Mouse (Mus musculus) monocyte, adult 2 months (primary cell): ENCODE data around the gene Fhl2.

Experiments used
- DNase-seq, 2 experiments: peaks; one replicate each; pipeline ENCODE4 v3.0.0; 2022; ENCODE audit warnings: low spot score in 2 of 2, low read depth in 1 of 2

Gene Fhl2

GRCm38 (mm10) chr1:43117435-43117834 lies 79.3 kb downstream of the Fhl2 start:
- DNase-seq = no peak

GRCm38 (mm10) chr1:43112882-43113281 lies 83.9 kb downstream of the Fhl2 start:
- DNase-seq = no peak

GRCm38 (mm10) chr1:43110556-43110955 lies 86.2 kb downstream of the Fhl2 start:
- peak in 1 of 2 experiments; percentile 32 for DNase-seq

DNA sequence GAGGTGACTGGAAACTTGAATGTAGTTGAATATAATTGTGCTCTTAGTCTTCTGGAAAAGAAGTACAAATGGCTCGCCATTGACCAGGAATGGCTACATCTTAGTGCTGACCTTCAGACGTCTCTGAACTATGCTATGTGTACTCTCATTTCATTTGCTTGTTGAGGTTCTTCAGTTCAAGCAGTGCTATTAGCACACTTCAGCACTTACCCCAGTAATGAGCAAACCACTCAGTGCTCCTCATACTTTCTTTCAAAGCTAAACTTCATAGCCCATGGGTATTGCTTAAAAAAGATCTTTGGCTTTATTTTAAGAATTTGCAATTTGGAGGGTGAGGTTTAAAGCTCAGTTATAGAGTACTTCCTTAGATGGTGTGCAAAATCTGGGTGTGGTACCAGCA lies 88.1 kb downstream of the Fhl2 start:
- DNase-seq = no peak

GRCm38 (mm10) chr1:43098031-43098984 lies 98.5 kb downstream of the Fhl2 start, which contains the start of the genes Tgfbrap1 and AI597479:
Gene Tgfbrap1, minus strand, starts transcription at chr1:43098637.
Gene AI597479, plus strand, starts transcription at chr1:43098710.
- DNase-seq = peak; percentile 61 to 88

- DNase-seq = no peak
Measured at GRCm38 (mm10) chr1:43094206-43094605, 102.6 kb downstream of the Fhl2 start.

DNA sequence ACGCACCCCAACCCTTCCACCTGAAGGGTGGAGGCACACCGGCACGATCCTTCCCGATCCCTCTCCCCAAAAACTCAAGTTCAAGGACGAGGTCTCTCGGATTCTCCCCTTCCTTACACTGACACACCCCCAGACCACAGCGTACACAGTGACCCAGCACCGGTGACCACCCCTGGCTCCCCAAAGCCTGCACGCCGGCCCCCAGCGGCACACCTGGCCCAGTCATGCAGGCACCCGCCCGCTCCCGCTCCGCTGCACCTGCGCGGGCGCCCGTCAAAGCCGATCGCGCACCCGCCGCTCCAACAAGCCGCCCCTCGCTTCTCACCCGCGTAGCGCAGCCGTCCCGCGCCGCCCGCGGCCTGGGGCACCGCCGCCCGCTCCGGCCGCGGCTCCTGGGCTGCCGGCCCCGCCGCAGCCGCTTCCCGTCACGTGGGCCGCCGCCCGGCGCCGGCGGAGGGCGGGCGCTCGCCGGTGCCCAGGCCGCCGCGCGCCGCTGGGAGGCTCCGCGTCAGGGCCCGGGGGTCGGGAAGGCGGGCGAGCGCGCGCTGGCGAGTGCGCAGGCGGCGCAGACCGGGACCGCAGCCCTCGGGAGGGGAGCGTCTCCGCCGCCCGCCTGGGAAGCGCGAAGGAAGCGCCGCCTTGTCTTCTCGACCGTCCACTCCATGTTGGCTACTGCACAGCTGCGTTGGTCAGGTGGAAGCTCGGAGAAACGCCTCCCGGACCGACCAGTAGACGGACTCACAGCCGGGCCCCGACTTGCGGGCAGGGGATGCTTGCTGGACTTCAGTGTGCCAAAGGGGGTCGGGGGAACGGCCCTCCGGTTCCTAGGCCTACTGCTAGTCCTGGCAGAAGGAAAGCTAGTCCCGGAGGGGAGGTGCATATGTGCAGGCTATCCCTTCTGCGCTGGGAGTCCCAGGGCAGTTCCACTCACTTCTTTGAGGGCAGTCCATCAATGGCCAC lies 104.4 kb downstream of the Fhl2 start:
- DNase-seq = peak in 1 of 2 experiments; percentile 41

GRCm38 (mm10) chr1:43091306-43092055 lies 105.3 kb downstream of the Fhl2 start:
- no peak for DNase-seq

DNA sequence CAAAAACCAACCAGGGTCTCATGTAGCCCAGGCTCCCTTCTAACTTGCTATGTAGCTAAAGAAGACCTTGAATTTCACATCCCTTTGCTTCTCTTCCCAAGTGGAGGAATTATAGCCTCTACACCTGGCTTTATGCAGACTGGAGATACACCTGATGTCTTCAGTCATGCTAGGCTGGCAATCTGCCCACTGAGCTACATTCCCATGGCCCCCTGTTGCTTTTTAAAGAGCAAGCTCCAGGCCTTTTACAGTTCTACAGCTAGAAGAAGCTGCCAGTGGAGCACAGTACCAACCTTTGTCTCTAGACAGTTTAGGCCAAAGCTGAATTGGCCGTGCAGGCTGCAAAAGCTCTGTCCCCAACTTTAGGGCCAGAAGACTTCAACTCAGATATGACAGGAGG lies 106.4 kb downstream of the Fhl2 start:
- DNase-seq = no peak

DNA sequence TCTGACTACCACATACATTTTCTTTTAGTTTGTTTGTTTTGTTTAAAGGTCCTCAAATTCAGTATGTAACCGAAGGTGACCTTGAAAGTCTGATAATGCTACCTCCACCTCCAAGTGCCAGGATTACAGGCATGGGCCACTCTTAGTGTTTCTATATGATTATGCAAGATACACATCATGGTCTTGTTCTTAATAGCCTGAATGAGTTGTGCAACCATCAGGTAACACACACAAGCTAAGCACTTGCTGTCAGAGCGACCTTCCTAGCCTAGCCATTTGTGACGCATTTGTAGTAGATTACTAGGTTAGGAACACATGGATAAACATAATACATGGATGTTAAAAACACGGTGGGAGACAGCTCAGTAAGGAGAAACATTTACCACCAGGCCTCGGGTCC lies 113.8 kb downstream of the Fhl2 start:
- no peak for DNase-seq

GRCm38 (mm10) chr1:43078124-43078523 lies 118.7 kb downstream of the Fhl2 start:
- no peak for DNase-seq

GRCm38 (mm10) chr1:43074791-43075190 lies 122.0 kb downstream of the Fhl2 start:
- DNase-seq = no peak
